Mouse (Mus musculus): ENCODE results near the gene Smim6.

Smim6 gene

DNA sequence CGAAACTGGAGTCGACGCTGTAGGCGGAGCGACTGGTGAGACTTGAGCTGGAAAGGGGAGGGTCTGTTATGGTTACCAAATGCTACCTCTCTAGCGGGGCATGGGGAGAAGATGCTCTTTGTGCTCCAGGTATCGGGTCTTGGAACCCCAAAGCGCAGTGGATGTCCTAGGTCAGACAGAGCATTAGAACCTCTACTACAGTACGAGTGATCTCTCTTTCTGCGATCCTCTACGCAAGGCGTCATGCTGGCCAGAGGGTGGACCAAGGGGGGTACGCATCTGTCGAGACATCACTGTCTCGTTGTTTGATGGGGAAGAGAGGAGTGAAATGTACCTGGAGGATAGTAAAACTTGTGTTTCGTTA, 21.9 kb downstream of the Smim6 start:
- DNase-seq (ENCODE audit: low read depth, low spot score): no peak

DNA sequence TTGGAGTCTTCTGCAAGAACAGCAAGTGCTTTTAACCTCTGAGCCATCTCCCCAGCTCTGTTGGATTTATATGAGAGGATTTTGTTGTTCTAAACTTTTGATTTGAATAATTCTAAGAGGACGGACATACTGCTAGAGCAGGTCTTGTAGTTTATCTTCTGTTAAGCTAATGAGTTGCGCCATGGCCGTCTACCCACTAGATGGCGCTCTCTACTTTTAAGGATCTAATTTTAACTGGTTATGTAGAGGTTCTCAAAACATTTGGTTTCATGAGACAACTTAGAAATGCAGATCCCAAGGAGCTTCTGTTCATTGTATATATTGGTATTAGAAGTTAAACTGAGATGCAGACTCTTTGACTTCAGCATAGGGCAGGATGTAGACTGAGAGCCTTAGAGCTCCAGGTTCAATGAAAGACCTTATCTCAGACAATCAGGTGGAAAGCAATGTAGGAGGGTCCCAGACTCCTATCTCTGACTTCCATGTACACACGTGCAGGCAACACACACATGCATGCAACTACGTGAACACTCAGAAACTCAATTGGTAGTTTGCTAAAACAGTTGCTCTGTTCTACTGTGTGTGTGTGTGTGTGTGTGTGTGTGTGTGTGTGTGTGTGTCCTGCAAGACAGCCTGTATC, 28.0 kb downstream of the Smim6 start:
- peak; percentile 50 for DNase-seq (ENCODE audit: low read depth, low spot score)

- no peak for DNase-seq (ENCODE audit: low read depth, low spot score)
Observed at GRCm38 (mm10) chr11:115941980-115942379, 30.2 kb downstream of the Smim6 start.

DNA sequence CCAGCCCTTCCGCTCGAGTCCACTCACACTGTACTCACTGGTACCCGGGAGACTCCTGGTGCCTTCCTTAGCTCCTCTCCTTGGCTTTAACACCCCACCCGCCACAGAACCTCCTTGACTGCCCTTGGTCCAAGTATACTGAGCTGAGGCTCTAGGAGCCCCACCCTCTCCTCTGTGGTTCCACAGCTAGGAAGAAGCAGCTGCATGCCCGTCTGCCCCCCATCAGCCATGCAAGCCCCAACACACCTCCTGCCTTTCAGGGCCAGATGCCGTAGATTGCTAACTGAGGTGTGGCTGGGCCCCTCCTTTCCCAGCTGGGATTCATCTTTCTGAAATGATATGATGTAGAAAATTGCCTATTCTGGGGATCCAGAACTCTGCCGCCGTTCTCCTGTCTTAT, 33.4 kb downstream of the Smim6 start:
- no peak for DNase-seq (ENCODE audit: low read depth, low spot score)

DNA sequence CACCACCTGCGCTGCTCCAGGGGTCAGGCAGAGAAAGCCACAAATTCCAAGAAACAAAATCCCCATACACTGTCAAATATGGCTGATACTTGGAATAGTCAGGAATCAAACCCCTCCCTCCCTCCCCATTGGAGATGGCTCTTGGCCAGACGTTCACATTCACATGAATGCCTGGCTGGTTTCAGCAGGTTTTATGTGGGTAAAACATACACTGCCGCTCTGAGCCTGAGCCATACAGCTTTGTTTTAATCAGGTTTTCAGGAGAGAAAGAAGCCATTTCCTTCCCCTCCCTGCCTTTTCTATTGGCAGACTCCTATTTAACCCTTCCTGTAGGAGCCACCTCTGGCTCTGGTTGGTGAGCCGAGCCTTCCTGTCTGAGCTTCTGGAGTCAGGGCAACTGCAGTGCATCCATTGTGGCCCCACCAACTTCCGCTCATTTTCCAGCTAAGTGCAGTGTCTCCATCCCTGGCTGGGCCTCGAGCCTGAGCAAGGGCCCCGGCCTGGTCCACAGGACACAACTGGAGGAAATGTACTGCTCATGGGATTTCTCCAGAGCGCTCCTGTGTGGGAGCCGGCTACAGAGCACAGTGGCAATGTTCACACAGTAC, 34.5 kb downstream of the Smim6 start:
- no peak for DNase-seq (ENCODE audit: low read depth, low spot score)

DNA sequence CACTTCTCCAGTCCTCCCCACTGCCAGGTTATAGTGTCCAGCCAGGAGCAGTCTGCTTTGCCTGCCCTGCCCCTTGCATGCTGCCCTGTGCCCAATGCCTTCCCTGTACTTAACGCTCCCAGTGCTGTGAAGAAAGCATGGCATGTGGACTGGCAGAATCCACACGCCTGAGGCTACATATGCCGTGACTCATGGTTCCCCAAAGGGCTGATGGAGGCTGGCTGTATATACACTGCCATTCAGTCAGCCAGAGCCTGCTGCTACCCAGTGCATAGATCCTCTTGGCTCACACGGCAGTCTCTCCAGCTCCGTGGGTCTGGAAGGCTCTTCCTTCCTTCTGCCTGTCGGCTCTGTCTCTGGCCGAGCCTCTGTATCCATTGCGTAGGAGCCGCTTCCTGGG, 36.5 kb downstream of the Smim6 start:
- no peak for DNase-seq (ENCODE audit: low read depth, low spot score)

- no peak for DNase-seq (ENCODE audit: low read depth, low spot score)
Observed at GRCm38 (mm10) chr11:115950719-115951118, 38.9 kb downstream of the Smim6 start.

DNA sequence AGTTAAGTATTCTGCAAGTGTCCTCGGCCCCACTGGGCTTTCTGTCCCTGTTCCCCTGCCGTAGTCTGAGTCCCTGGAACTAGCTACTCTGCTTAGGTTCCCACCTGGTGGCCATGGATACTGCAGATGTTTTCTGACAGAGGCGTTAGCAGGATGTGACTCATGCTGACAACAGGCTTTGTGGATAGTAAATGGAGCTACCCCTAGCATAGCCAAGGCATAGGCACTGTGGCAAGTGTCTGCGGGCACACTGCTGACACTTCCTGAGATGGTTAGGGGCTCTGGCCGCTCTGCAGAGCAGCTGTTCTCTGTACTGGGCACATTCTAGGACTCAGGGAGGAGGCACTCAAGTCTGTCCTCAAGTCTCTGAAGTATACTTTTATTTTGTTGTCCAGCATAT, 42.9 kb downstream of the Smim6 start:
- DNase-seq (ENCODE audit: low read depth, low spot score): no peak

DNA sequence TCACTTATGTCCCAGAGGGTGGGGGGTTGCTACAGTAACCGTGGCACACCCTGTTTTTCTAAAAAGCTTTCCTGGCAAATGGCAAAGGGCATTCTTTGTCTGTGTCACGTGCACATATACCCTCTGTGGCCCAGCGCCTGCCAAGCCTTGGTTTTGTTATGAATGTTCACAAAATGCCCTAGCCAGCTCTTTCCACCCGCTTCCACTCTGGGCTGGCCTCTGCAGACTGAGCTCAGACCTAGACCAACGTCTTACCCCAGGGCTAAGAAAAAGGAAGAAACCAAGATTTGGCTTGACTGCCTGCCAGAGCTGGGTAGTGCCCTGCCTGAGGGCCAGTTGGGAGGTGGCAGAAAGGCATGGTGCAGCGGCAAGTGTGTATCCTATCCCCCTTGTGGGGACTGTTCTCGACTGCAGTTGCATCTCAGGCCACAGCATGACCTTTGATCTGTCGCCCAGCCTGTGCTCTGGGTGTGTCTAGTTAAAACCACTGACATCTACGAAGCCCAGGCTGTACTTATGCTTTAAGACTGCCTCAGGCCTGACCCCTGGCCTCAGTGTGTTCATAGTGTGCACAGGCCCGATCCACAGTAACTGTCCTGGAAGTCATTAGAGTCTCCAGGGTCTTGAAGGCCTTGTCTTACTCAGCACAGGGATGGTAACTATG, 43.5 kb downstream of the Smim6 start:
- no peak for DNase-seq (ENCODE audit: low read depth, low spot score)

DNA sequence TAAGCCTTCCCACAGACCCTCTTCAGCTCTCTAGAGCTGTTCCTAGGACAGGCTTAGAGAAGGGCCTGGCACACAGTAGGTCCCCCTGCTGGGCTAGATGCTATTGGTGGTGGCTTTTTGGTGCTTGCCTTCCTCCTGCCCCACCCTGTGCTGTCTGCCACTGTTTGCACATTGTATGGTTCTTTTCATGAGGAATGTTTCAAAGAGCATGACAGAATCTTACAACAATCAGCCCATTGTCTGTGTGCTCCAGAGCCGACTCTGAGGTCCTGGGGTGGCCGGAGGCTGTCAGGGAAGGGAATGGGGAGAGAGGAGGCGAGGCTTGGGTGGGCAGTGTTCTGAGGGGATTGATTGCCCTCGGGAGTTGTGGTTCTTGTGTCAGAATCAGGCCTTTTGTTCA, 44.6 kb downstream of the Smim6 start:
- DNase-seq (ENCODE audit: low read depth, low spot score): peak; percentile 54

DNA sequence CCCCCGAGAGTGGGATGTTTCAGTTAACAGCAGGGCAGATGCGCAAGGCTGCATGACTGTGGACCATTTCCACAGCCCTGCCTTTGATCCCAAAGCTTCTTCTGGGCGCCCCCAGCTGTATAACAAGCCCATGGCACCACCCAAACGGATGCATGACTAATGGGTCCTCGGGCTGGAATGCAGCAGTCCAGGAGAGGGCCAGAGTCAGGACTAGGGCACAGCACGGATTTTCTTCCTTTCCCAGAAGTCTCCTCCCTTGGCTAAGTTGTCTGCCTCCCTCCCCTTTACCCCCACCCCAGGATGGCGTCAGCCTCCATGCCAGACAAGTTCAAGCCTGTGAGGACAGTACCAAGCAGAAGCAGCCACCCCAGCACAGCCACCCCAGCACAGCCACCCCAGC, 46.2 kb downstream of the Smim6 start:
- no peak for DNase-seq (ENCODE audit: low read depth, low spot score)

DNA sequence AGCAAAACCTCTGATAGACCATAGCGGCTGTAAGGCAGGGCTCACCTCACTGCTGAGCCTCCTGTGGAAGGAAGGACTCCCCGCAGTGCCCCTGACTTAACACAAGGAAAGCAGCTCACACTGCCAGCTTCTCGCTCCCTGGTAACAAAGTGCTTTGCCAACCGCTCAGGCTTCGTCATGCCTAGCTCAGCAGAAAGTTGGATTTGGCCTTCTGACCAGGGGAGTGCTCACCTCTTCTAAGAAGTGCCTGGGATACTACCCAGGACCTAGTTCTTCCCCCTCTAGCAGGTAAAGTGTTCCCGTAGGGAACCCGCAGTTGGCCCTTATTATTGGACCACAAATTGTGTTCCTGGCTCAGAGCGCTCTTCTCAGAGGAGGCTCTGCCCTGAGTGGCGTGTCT, 47.2 kb downstream of the Smim6 start:
- DNase-seq (ENCODE audit: low read depth, low spot score): no peak

DNA sequence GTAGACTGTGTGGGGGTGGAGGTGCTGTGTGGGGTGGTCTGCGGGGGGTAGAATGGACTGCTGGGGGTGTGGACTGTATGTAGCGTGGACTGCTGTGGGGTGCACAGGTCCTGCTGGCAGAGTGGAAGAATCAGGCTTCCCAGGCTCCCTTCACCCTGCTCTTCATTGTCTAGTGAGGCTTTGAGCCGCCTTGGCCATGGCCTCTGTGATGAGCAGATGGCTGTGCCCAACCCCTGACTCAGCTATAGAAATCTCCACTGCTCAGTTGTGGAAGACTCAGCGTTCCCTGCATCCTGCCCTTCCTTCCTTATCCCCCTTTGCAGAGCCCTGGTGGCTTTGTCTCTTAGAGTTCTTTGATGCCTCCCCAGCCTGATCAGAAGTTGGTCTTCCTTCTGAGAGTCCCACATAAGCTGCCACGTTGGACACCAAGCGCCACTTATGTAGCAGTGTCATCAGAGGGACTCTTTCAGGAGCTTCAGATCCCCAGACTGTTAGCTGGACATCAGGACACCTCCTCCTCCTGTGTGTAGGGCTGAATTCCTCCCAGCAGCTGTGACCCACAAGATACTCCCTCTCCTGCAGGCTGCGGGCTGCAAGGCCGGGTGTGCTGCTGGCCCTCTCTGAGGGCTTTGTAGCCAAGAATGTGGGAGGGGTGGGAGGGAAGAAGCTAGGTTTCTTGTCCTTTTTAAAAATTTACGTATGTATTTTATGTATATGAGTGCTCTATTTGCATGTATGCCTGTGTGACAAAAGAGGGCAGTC, 51.0 kb downstream of the Smim6 start:
- no peak for DNase-seq (ENCODE audit: low read depth, low spot score)

Measured in telencephalon, adult 2 months (tissue).